Mouse (Mus musculus) left cerebral cortex, postnatal 25 days (tissue): ENCODE measurements around the gene Pskh1. TPM values are rescaled to one million over a fixed set of nuclear protein-coding genes. Genes with fewer than 3 reads are reported as not detected.
A peak's percentile ranks its signal among the peaks of the same experiment; 100 is the strongest.

Experiments
- DNase-seq, 2 experiments: peaks; one replicate each; pipeline ENCODE4 v3.0.0; 2022; ENCODE audit warnings: low spot score in 2 of 2, mixed read lengths in 1 of 2
- intact Hi-C: fragments of 180-260 bp; cut with DNase I; formaldehyde crosslinking; loops from one replicate; pipeline ENCODE4 v1.15.1; 2025
- total RNA-seq, 2 experiments: library from RNA; stranded (reverse); gene quantifications; 2 replicates each; pipeline ENCODE4 v1.2.3; 2021

Gene Pskh1
- 1 to 10 TPM; 8.1 to 8.5 TPM for total RNA-seq

DNA sequence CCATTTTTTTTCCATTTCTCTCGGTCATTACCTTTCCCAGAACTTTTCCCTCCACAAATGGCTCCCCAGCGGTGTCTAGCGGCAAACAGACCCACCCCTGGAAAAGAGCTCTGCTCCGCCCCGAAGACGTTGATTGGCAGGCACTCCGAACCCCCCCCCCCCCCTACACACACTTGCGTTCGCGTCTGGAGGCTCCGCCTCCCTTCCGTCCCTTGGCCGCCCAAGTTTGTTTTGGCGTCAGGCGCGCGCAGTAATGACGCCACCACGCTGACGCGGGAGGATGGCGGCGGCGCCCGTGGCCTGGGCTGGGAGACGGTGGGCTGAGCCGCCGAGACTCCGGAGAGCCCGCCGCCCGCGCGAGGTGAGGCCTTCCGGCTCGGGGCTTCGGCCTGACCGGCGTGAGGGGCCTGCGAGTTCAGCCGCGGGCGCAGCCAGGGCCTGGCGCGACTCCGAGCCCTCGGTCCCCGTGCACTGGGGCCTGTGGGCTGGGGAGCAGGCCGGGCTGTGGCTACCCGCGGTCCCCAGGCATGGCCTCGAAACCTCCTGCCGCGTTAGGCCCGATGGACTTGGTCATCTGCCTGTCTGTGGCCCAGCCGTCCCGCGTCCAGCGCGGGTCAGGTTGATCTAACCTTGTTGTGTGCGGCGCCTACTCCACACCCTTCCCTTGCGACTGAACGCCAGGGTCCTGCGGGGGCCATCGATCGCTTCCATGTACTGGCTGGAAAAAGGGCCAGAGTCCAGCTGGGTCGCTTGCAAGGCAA is at the start of gene Pskh1:
Gene Pskh1, plus strand, starts transcription at position 262 of the 761 bp plus-strand sequence.
- peak; percentile 93 to 94 for DNase-seq
- intact Hi-C loops: loop anchor here (1.0 kb wide), 1 partner anchor 111 kb away; the partner anchor contains the start of gene Ddx28

DNA sequence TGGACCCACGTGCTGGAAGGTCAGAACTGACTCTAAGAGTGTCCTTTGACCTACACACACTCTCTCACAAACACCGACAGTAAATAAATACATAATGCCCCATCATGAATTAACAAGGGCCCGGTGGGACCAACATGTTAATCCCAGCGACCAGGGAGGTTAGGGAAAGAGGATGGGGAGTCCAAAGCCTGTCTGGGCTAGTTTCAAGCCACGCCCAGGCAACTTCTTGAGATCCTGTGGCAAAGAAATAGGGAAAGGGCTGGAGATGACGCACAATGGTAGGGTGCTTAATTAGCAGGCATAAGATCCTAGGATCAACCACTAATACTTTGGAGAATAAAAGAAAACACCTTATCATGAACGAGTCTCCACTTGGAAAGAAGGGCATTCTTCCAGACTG is 49.6 kb upstream of the Pskh1 start:
- intact Hi-C loops: loop anchor here (5.0 kb wide), 1 partner anchor 82 kb away; the partner anchor contains the start of gene Ctrl
- DNase-seq: no peak

DNA sequence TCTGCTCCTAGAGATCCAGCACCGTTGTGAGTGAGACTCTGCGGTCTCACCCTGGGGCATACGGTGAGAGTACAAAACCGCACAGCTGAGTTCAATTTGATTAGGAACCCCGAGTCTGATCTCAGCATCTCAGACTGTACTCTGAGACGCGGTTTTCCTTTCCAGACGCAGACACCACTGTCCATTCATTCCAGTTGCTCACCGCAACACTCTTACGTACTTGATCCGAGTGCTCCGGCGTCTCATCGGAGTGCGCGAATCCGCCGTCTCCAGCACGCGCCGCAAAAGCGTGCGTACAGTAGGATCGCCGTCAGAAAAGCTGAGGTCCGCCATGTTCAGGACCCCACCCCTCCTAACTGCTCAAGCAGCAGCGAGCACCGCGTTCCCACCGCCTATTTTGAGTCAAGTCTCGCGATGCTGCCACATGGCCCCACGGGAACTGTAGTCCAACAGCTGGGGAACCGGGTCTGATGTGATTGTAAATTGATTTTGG is 48.5 kb upstream of the Pskh1 start:
- intact Hi-C loops: loop anchor here (5.0 kb wide), 1 partner anchor 81 kb away; the partner anchor contains the start of gene Ctrl
- DNase-seq: peak; percentile 89 to 94

DNA sequence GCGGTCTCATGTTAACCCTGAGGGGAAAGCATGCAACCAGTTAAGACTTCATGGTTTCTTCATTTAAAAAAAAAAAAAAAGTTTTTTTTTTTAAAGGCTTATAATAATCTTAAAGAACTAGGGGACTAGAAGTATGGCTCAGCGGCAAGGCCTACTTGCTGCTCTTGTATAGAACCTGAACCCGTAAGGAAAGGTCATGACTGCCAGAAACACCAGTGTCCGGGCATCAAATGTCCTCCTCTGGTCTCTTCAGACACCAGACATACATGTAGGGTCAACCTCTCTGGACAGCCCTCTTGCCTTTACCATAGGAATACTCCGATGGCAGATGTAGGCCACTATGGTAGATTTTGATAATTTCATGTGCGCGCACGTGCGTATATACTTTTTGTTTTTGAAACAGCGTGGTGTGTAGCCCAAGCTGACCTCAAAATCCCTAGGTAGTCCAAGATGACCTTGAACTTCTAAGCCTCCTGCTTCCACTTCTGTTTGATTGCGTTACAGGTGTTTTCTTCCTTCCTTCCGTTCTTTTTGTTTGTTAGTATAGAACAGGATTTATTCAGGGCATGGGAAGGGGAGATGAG is 48.0 kb upstream of the Pskh1 start:
- intact Hi-C loops: loop anchor here (5.0 kb wide), 1 partner anchor 80 kb away; the partner anchor contains the start of gene Ctrl
- no peak for DNase-seq

DNA sequence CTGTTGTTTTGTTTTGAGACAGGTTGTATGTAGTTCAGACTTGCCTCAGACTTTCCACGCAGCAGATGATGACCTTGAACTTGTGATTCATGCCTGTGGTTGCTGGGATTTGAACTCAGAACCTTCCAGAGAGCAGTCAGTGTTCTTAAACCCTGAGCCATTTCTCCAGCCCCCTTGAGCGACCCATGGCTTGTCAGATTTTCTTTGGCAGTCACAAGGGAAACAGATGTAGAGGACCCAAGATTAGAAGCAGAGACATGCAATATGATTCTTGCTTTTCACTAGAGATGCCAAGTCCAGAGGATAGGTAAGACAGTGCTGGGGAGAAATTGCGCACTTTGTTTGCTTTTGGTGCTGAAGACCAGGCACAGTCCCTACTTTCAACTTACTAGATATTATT is 47.1 kb upstream of the Pskh1 start, which contains the start of gene Cenpt:
Gene Cenpt, minus strand, starts transcription at position 101 of the 400 bp plus-strand sequence.
- no peak for DNase-seq
- intact Hi-C loops: loop anchor here (5.0 kb wide), 1 partner anchor 79 kb away; the partner anchor contains the start of gene Ctrl

DNA sequence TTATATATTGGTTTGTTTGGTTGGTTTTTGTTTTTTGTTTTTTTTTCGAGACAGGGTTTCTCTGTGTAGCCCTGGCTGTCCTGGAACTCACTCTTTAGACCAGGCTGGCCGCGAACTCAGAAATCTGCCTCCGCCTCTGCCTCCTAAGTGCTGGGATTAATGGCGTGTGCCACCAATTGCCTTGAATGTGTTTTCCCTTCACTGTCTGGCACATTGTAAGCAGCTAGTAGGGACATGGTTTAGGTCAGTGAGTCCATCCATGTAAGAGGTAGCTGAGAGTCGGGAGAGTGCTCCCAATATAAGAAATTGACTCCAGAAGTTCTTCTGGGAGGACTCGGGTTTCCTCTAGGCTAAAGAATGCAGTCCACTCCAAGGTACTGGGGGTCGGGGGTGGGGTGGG is 45.9 kb upstream of the Pskh1 start:
- intact Hi-C loops: loop anchor here (5.0 kb wide), 1 partner anchor 78 kb away; the partner anchor contains the start of gene Ctrl
- no peak for DNase-seq

DNA sequence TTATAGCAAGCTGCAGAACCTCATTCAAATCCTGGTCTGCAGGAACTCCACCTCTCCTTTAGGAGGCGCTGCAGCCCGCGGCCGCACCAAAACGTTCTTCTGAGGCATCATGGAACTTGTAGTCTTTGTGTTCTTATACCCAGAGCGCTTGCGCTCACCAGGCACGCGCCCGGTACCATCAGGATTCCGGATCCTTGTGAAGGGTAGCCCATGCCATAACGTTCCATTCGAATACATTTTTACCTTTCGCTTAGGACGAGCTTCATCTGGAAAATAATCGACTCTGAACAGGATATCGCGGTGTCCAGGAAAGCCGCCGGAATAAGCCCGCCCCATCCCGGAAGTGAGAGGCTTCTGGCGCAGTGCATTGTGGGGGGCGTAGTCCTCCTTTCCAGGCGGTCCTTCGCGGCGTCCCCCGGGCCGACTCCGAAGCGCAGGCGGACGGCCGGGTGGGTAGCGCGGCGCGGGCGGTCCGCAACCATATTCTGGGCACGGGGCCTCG is 45.5 kb upstream of the Pskh1 start, which contains the start of gene Thap11:
Gene Thap11, plus strand, starts transcription at position 418 of the 502 bp plus-strand sequence.
- intact Hi-C loops: loop anchor here (5.0 kb wide), 2 partner anchors 78 to 142 kb away; partner anchors contain the start of gene Ctrl
- DNase-seq: peak; percentile 92 to 94

DNA sequence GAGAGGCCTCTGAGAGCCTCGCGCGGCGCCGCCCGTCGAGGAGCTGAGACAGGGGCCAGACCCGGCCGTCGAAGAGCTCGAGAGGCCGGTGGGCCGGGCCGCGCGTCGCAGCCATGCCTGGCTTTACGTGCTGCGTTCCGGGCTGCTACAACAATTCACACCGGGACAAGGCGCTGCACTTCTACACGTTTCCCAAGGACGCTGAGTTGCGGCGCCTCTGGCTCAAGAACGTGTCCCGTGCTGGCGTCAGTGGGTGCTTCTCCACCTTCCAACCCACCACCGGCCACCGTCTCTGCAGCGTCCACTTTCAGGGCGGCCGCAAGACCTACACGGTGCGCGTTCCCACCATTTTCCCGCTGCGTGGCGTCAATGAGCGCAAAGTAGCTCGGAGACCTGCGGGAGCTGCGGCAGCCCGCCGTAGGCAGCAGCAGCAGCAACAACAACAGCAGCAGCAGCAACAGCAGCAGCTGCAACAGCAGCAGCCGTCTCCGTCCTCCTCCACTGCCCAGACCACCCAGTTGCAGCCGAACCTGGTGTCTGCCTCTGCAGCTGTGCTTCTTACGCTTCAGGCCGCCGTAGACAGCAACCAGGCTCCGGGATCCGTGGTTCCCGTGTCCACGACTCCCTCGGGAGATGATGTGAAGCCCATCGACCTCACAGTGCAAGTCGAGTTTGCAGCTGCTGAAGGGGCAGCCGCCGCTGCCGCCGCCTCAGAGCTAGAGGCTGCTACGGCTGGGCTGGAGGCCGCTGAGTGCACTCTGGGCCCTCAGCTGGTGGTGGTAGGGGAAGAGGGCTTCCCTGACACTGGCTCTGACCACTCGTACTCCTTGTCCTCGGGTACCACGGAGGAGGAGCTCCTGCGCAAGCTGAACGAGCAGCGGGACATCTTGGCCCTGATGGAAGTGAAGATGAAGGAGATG is 44.7 kb upstream of the Pskh1 start:
- peak; percentile 64 to 65 for DNase-seq
- intact Hi-C loops: loop anchor here (5.0 kb wide), 1 partner anchor 143 kb away; no protein-coding TSS in a partner anchor

DNA sequence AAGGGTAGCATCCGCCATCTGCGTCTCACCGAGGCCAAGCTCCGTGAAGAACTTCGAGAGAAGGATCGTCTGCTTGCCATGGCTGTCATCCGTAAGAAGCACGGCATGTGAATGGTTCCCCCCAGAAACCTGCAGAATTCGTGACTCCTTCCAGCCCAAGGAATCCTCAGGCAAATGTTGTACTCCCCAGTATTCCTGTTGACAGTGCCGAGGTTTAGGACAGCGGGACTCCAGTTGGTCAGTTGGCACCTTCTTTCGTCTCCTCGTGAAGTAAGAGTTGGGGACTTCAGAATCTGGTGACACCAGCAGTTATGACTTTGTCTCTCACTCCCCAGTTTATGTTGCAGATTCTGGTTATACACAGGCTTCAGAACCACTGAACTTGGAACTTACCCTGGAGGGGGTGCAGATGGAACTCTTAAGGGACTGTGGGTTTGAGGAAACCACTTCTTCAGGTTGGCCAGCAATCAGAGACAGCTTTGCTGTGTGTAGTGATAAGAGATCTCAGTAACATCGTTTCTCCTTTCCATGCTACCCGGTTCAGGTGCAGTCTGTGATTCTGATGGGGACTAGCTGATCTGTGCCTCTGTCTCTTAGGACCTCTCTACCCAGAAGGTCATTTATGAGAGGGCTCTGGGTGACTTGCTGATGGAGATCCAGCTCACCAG is 43.9 kb upstream of the Pskh1 start:
- intact Hi-C loops: loop anchor here (5.0 kb wide), 1 partner anchor 144 kb away; no protein-coding TSS in a partner anchor
- no peak for DNase-seq

DNA sequence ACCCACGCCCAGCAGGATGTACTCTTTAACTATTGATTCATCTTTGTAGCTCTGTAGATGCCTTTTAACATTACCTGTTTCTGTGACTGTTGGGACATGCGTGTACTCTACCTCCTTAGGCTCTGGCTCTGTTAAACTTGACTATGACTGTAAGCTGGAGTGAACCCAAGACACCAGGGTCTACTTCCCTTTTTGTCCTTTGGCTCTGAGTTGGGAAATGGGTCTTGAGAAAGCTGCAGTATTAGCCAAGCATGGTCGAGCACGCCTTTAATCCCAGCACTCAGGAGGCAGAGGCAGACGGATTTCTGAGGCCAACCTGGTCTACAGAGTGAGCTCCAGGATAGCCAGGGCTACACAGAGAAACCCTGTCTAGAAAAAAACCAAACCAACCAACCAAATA is 41.7 kb upstream of the Pskh1 start:
- intact Hi-C loops: loop anchor here (5.0 kb wide), 1 partner anchor 146 kb away; no protein-coding TSS in a partner anchor
- DNase-seq: no peak

DNA sequence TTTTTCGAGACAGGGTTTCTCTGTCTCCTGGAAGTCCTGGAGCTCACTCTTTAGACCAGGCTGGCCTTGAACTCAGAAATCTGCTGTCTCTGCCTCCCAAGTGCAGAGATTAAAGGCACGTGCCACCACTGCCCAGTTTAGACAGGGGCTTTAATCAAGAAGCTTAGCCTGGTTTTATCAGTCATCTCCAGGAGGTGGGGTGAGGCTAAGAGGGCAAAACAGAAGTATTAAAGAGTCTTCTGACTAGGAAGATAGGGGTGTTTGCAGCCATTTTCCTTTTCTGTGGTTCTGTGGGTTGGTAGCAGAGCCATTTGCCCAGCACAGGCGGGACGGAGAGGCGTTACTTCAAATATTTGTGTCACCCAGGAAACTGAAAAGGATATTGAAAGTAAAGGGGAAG is 40.9 kb upstream of the Pskh1 start:
- DNase-seq: no peak
- intact Hi-C loops: loop anchor here (5.0 kb wide), 1 partner anchor 147 kb away; no protein-coding TSS in a partner anchor

DNA sequence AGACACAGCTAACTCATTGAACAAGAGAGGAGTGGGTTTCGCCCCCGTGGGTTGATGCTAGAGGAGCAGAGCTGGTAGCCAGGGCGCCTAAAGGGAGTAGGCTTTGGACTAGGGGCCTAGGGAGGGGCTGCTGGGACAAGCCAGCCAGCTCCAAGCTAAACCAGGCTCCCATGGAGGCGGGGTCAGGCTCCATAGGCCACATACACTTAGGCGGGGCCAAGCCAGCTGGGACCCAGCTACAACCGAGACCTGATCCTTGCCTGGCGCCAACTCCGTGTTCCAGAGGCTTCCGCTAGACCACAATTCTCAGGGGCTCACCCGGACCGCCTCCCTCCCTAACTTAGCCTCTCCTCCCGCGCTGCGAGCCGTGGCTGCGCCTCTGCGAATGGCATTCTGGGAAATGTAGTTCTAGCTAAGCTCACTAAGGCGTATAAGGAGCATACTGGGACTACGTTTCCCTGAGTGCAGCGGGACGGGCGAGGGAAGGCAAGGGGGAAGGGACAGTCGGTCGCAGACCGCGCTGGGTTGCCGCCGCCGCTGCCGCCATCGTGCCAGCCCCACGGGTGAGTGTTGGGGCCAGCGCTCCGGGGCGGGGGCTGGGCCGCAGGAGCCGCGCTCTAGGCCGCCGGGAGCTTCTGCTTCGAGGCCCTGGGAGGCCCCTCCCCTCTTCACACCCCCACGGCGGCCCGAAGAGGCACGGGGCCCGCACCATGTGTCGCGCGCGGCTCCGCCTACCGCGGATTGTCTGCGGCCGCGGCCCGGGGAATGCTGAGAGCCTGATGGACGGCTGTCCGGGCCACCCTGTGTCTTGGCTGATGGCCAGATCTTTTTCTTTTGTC is 39.9 kb upstream of the Pskh1 start, which contains the start of gene Nutf2:
Gene Nutf2, plus strand, starts transcription at position 438 of the 839 bp plus-strand sequence.
- peak; percentile 93 to 98 for DNase-seq
- intact Hi-C loops: no loop called here

DNA sequence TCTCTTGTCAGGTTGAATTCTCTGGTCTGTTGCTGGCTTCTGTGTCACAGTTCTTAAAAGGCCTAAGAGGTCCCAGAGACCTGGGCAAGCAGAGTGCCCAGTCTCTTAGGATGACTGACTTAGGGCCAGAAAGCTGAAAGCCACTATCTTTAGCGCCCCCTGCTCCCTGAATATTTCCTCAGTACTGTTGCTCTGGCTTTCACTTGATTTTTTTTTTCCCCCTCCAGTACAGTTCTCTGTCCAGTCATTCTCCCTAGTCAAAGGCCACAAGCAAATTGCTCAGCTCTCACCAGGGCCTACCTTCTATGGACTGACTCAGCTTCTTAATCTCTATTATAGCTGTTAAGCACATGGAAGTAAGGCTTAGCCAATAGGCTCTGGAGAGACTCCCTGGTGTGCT is 38.3 kb upstream of the Pskh1 start:
- no peak for DNase-seq
- intact Hi-C loops: no loop called here

DNA sequence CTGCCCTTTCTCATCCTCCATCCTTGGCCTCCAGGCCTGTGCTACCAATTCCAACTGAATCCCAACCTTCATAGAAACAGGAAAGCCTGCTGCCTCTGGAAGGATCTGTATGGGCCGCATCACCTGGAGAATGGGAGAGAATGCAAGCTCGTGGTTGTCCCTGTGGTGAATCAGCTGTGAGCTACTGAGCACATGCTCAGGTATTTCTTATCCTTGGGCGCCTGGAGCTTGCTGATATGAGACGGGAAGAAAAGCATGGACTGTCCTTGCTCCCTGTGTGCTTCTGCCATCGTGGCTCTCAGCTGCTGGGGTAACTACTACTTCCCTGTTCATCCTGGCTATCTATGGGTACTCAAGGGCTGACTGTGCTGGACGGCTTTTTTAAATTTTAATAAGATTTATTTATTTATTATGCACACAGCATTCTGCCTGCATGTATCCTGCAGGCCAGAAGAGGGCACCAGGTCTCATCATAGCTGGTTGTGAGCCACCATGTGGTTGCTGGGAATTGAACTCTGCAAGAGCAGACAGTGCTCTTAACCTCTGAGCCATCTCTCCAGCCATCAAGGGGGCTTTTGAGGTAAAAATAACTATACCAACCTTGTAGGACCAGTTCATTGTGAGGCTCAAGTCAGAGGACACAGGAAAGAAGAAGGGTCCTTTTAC is 33.7 kb upstream of the Pskh1 start:
- intact Hi-C loops: no loop called here
- DNase-seq: no peak

DNA sequence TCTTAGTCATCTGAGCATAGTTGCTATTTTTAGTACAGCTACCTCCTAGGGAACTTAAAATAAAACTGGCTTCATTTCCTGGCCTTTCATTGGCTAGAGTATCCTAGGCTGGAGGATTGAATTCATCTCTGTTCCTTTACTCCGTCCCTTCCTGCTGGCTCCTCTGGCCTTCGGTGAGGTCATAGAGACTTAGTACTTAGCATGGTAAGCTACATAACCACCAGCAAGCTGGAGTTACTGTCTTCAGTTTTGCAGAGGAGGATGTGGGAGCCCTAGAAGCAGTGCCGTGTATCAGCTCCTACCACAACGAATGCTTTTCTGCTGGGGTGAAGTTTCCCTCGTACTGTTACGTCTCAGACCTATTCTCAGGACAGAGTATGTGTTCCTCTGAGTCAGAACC is 25.9 kb upstream of the Pskh1 start:
- DNase-seq: peak in 1 of 2 experiments; percentile 79
- intact Hi-C loops: no loop called here

DNA sequence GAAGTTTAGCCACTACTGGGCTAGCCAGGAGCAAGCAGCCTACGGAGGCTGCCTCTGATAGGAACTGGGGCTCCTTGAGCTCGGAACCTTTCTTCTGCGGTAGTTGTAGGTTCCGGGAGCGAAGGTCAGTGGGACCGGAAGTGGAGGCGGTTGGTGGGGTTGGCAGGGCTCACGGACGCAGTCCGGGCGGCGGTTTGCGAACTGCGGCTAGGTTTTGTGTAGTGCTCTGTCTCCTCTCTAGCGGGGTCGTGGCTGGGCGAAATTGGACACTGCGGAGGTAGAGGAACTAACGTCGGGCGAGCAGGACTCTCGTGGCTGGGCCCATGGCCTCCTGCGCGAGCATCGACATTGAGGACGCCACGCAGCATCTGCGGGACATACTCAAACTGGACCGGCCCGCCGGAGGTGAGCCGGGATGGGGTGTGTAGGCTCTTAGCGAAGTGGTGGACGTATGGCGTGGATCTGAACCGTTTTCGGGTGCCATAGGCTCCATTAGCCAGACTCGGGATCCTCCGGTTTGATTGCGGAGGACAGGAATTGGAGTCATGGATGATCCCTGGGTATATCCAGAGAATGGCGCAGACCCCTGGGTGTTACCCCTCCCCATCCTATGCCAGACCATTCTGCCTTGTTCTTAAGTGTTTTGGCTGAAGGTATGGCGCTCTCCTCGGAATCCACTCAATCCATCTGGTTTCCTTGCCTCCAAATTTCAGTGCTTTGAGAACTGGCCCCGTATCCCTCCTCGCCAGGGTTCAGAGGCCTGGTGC is 19.3 kb upstream of the Pskh1 start, which contains the start of gene Edc4:
Gene Edc4, plus strand, starts transcription at position 128 of the 767 bp plus-strand sequence.
- intact Hi-C loops: no loop called here
- DNase-seq: peak; percentile 75 to 80
